Mouse (Mus musculus): ENCODE data around the gene Megf9. TPM values are rescaled to one million over a fixed set of nuclear protein-coding genes. Genes with fewer than 3 reads are reported as not detected.

Megf9 gene
- polyA plus RNA-seq (2012; rRNA removed) = 1.8 and 2.1 TPM in 2 replicates

GRCm38 (mm10) chr4:70534891-70535269, at the start of gene Megf9:
Gene Megf9 (minus strand): TSS chr4:70534995.

GRCm38 (mm10) chr4:70409994-70410721, 124.6 kb downstream of the Megf9 start, which contains the start of gene Cdk5rap2:
Gene Cdk5rap2 (minus strand): TSS chr4:70410443.

Other genes starting within 250 kb of the Megf9 start
- 4.5 and 4.9 TPM in 2 replicates for gene Cdk5rap2, start 124.6 kb downstream of the Megf9 start, polyA plus RNA-seq (2012; rRNA removed)